Mouse (Mus musculus): Measurements from ENCODE around the gene Gm29797. TPM values are rescaled to one million over a fixed set of nuclear protein-coding genes. Genes with fewer than 3 reads are reported as not detected.
A peak's percentile ranks its signal among the peaks of the same experiment; 100 is the strongest.

Gm29797 gene
- total and polyA plus RNA-seq, 3 experiments = 0.34 TPM; not detected in 2

DNA sequence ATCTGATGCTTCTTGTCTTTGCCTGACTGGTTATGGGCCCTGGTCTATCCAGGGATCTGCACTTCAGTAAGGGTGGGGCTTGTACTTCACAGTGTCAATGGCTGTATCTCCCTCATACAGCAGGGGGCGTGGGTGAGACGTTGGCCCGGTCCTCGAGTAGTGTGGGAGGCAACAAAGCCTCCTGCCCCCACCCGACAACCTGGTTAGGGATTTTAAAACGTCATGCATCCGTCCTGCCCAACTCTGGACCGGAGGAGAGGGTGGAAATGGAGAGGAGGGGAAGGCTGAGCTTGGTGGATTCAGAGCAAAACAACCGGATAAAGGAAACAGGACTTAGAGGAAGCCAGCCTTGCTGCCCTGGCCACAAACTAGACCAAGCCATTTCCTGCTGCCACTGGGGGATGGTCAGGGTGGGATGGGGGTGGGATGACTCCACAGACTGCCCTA, 2.8 kb downstream of the Gm29797 start:
- dilution Hi-C loops (cut with MboI; ENCODE audit: extremely low pct_ligation_motif_present, extremely low pct_unique_long_range_greater_than_20kb, low sequenced_read_pairs) = no loop called here
- TF ChIP-seq IRF4 (IDR thresholded peaks at IDR 0.05; ENCODE audit: low read depth, low read length) = no peak
- TF ChIP-seq JUND (conservative IDR thresholded peaks at IDR 0.05; ENCODE audit: low read depth, low read length) = no peak
- peak; percentile 45 to 81 for TF ChIP-seq CTCF (conservative IDR thresholded peaks at IDR 0.05 in 1 of 2, IDR thresholded peaks at IDR 0.05 in 1 of 2; ENCODE audit: low read depth in 2 of 2, low read length in 2 of 2)
- TF ChIP-seq ZMIZ1 (IDR thresholded peaks at IDR 0.05; ENCODE audit: low read depth, low read length) = no peak
- TF ChIP-seq MAZ (IDR thresholded peaks at IDR 0.05; ENCODE audit: low read depth, low read length) = peak; percentile 50; the same call in 1 of the 2 replicates
- TF ChIP-seq NRF1 (IDR thresholded peaks at IDR 0.05; ENCODE audit: low read depth, low read length) = 0 out of 2 replicates have a peak, but pooled peaks have one; percentile 15
- TF ChIP-seq UBTF (IDR thresholded peaks at IDR 0.05; ENCODE audit: low read depth, low read length) = no peak
- peak; percentile 61 for TF ChIP-seq RAD21 (IDR thresholded peaks at IDR 0.05; ENCODE audit: low read depth, low read length)
- TF ChIP-seq ZC3H11A (IDR thresholded peaks at IDR 0.05; ENCODE audit: low read depth, low read length) = 0 out of 2 replicates have a peak, but pooled peaks have one; percentile 20
- no peak for TF ChIP-seq E2F4 (IDR thresholded peaks at IDR 0.05; ENCODE audit: insufficient replicate concordance, low read depth, low read length)
- TF ChIP-seq NELFE (IDR thresholded peaks at IDR 0.05; ENCODE audit: low read depth, low read length) = peak; percentile 30; the same call in 1 of the 2 replicates
- TF ChIP-seq SMC3 (IDR thresholded peaks at IDR 0.05; ENCODE audit: low read depth, low read length) = peak; percentile 91
- TF ChIP-seq CHD2 (IDR thresholded peaks at IDR 0.05; ENCODE audit: low read length) = no peak
- TF ChIP-seq MAFK (IDR thresholded peaks at IDR 0.05; ENCODE audit: insufficient replicate concordance, low read length) = no peak
- peak; percentile 43; the same call in 1 of the 2 replicates for TF ChIP-seq TCF12 (IDR thresholded peaks at IDR 0.05; ENCODE audit: low read depth, low read length)
- no peak overlapping the region for H3K27ac ChIP-seq (ENCODE audit: insufficient read depth, low read depth)
- H3K4me1 ChIP-seq (ENCODE audit: control insufficient read depth in 1 of 2, insufficient read depth in 2 of 2) = peaks cover 6 to 28% of the 10 kb centered on the region in 2 experiments; a peak in 3 of 4 replicates
- DNase-seq (ENCODE audit: extremely low read depth) = peak; percentile 68
- H3K9me3 ChIP-seq (replicated peaks; ENCODE audit: low read length) = no peaks in the 10 kb centered on the region
- H3K4me3 ChIP-seq (replicated peaks in 1 of 3; ENCODE audit: low read depth in 2 of 3, low read length in 2 of 3, poor library complexity in 1 of 3) = no peak overlapping the region
- no peak overlapping the region for H3K9ac ChIP-seq (ENCODE audit: insufficient read depth, low read depth)
- H3K27me3 ChIP-seq (replicated peaks) = no peaks in the 10 kb centered on the region
- no peak overlapping the region for H3K4me2 ChIP-seq (ENCODE audit: insufficient read depth, low read depth, poor library complexity, severe bottlenecking)
- H3K79me2 ChIP-seq (replicated peaks; ENCODE audit: control insufficient read depth, extremely low read depth, insufficient read depth, poor library complexity, severe bottlenecking) = no peaks in the 10 kb centered on the region
- H3K36me3 ChIP-seq (replicated peaks in 1 of 2; ENCODE audit: control insufficient read depth in 1 of 2, insufficient read depth in 1 of 2, low read length in 1 of 2) = peaks cover 22 to 47% of the 10 kb centered on the region in 2 experiments
- in situ Hi-C loops (cut with MboI; ENCODE audit: low pct_ligation_motif_present, low pct_unique_long_range_greater_than_20kb, low sequenced_read_pairs) = no loop called here

GRCm38 (mm10) chr2:181662620-181663297, 5.9 kb downstream of the Gm29797 start:
- Histone ChIP-seq H3K4me2 (ENCODE audit: insufficient read depth, low read depth, poor library complexity, severe bottlenecking) (no peak overlapping the region), H3K79me2 (replicated peaks; ENCODE audit: control insufficient read depth, extremely low read depth, insufficient read depth, poor library complexity, severe bottlenecking) (no peaks in the 10 kb centered on the region), H3K27me3 (replicated peaks) (no peaks in the 10 kb centered on the region), H3K9ac (ENCODE audit: insufficient read depth, low read depth) (no peak overlapping the region), H3K9me3 (replicated peaks; ENCODE audit: low read length) (no peaks in the 10 kb centered on the region), H3K4me1 (ENCODE audit: control insufficient read depth in 1 of 2, insufficient read depth in 2 of 2) (peaks cover 6 to 28% of the 10 kb centered on the region in 2 experiments; a peak in 3 of 4 replicates), H3K27ac (ENCODE audit: insufficient read depth, low read depth) (no peak overlapping the region), H3K4me3 (replicated peaks in 1 of 3; ENCODE audit: low read depth in 2 of 3, low read length in 2 of 3, poor library complexity in 1 of 3) (no peak overlapping the region), H3K36me3 (replicated peaks in 1 of 2; ENCODE audit: control insufficient read depth in 1 of 2, insufficient read depth in 1 of 2, low read length in 1 of 2) (peaks cover 5 to 17% of the 10 kb centered on the region in 2 experiments)
- no peak for TF ChIP-seq CTCF (conservative IDR thresholded peaks at IDR 0.05 in 1 of 2, IDR thresholded peaks at IDR 0.05 in 1 of 2; ENCODE audit: low read depth in 2 of 2, low read length in 2 of 2)
- no peak for TF ChIP-seq MAFK (IDR thresholded peaks at IDR 0.05; ENCODE audit: insufficient replicate concordance, low read length)
- no peak for TF ChIP-seq CHD2 (IDR thresholded peaks at IDR 0.05; ENCODE audit: low read length)
- TF ChIP-seq NELFE (IDR thresholded peaks at IDR 0.05; ENCODE audit: low read depth, low read length) = no peak
- TF ChIP-seq ZMIZ1 (IDR thresholded peaks at IDR 0.05; ENCODE audit: low read depth, low read length) = no peak
- no peak for TF ChIP-seq MYC (IDR thresholded peaks at IDR 0.05; ENCODE audit: low read depth, low read length)
- no peak for TF ChIP-seq E2F4 (IDR thresholded peaks at IDR 0.05; ENCODE audit: insufficient replicate concordance, low read depth, low read length)
- TF ChIP-seq IRF4 (IDR thresholded peaks at IDR 0.05; ENCODE audit: low read depth, low read length) = no peak
- no peak for TF ChIP-seq USF2 (conservative IDR thresholded peaks at IDR 0.05; ENCODE audit: low read depth, low read length)
- TF ChIP-seq ZKSCAN1 (IDR thresholded peaks at IDR 0.05; ENCODE audit: borderline replicate concordance, low read depth, low read length) = no peak
- no peak for TF ChIP-seq UBTF (IDR thresholded peaks at IDR 0.05; ENCODE audit: low read depth, low read length)
- TF ChIP-seq USF1 (IDR thresholded peaks at IDR 0.05; ENCODE audit: low read depth, low read length) = no peak
- no peak for TF ChIP-seq CHD1 (IDR thresholded peaks at IDR 0.05; ENCODE audit: low read depth, low read length)
- no peak for TF ChIP-seq RAD21 (IDR thresholded peaks at IDR 0.05; ENCODE audit: low read depth, low read length)
- no peak for TF ChIP-seq ELF1 (IDR thresholded peaks at IDR 0.05; ENCODE audit: low read depth, low read length)
- TF ChIP-seq SMC3 (IDR thresholded peaks at IDR 0.05; ENCODE audit: low read depth, low read length) = no peak
- TF ChIP-seq POLR2AphosphoS2 (IDR thresholded peaks at IDR 0.05; ENCODE audit: low read depth, low read length) = no peak
- TF ChIP-seq RCOR1 (conservative IDR thresholded peaks at IDR 0.05; ENCODE audit: low read depth, low read length) = no peak
- TF ChIP-seq BHLHE40 (IDR thresholded peaks at IDR 0.05; ENCODE audit: low read depth, low read length) = no peak
- in situ Hi-C loops (cut with MboI; ENCODE audit: low pct_ligation_motif_present, low pct_unique_long_range_greater_than_20kb, low sequenced_read_pairs) (no loop called here), dilution Hi-C loops (cut with MboI; ENCODE audit: extremely low pct_ligation_motif_present, extremely low pct_unique_long_range_greater_than_20kb, low sequenced_read_pairs) (no loop called here)
- DNase-seq (ENCODE audit: extremely low read depth) = no peak
